Mouse (Mus musculus) lung, postnatal 0 days (tissue): Measurements from ENCODE around the gene Nrros.

Experiments
- CTCF ChIP-seq: IDR thresholded peaks from 2 replicates; pipeline ENCODE4 v1.5.1; 2016; ENCODE audit warnings: antibody characterized with exemption, mild to moderate bottlenecking
- EP300 ChIP-seq: IDR thresholded peaks from 2 replicates; pipeline ENCODE4 v1.6.1; 2016; ENCODE audit warnings: antibody characterized with exemption, mild to moderate bottlenecking, control low read depth

GRCm38 (mm10) chr16:32114406-32114805 lies 51.0 kb downstream of the Nrros start:
- TF ChIP-seq CTCF (no peak), EP300 (no peak)
